Mouse (Mus musculus) midbrain, embryonic 13.5 days (tissue): ENCODE measurements around the gene Pde9a. TPM values are rescaled to one million over a fixed set of nuclear protein-coding genes. Genes with fewer than 3 reads are reported as not detected.

Source experiments
- ATAC-seq: fragments of 200-750 bp; cut with Nextera tagmentation; 2 replicates; pipeline ENCODE4 v1.8.0; 2017; ENCODE audit warnings: mild to moderate bottlenecking, moderate TSS enrichment, moderate library complexity
- H3K27ac ChIP-seq: fragments of 300-500 bp; sonication (generic); 2 replicates; pipeline ENCODE4 v1.5.1; 2015; ENCODE audit warnings: inconsistent platforms, mild to moderate bottlenecking, moderate library complexity
- H3K27me3 ChIP-seq: fragments of 300-500 bp; sonication (generic); 2 replicates; pipeline ENCODE4 v1.6.1; 2015; ENCODE audit warnings: mild to moderate bottlenecking, inconsistent platforms
- H3K36me3 ChIP-seq: fragments of 300-500 bp; sonication (generic); 2 replicates; pipeline ENCODE4 v1.6.1; 2015; ENCODE audit warnings: mild to moderate bottlenecking, inconsistent platforms
- H3K4me1 ChIP-seq: fragments of 300-500 bp; sonication (generic); replicated peaks from 2 replicates; pipeline ENCODE4 v1.6.1; 2015; ENCODE audit warnings: inconsistent platforms
- H3K4me2 ChIP-seq: fragments of 300-500 bp; sonication (generic); replicated peaks from 2 replicates; pipeline ENCODE4 v1.6.1; 2015; ENCODE audit warnings: moderate library complexity, mild to moderate bottlenecking, inconsistent platforms
- H3K4me3 ChIP-seq: fragments of 300-500 bp; sonication (generic); replicated peaks from 2 replicates; pipeline ENCODE4 v1.5.1; 2015; ENCODE audit warnings: mild to moderate bottlenecking, inconsistent platforms
- H3K9ac ChIP-seq: fragments of 300-500 bp; sonication (generic); replicated peaks from 2 replicates; pipeline ENCODE4 v1.6.1; 2015; ENCODE audit warnings: mild to moderate bottlenecking, inconsistent platforms
- H3K9me3 ChIP-seq: fragments of 300-500 bp; sonication (generic); 2 replicates; pipeline ENCODE4 v1.6.1; 2016; ENCODE audit warnings: mild to moderate bottlenecking, inconsistent platforms
- WGBS: fragments of 180-500 bp; shearing (Covaris S2); methylation state at CpG from one replicate; pipeline ENCODE4 v1.1.7; 2015; 5-methylcytosine and 5-hydroxymethylcytosine counted together
- polyA plus RNA-seq: library from polyadenylated mRNA; unstranded; fragments of >200 nt; fragmentation: Nextera tagmentation; extraction: Ambion mirVana; gene quantifications from 2 replicates; pipeline ENCODE4 v1.2.1, GENCODE M21; 2015

The Pde9a gene
- polyA plus RNA-seq, 1 experiment from 2014 or later = 42.0 TPM

- H3K9ac ChIP-seq = no peak overlapping the region
- H3K4me3 ChIP-seq = no peak overlapping the region
- peak overlapping the region; percentile 61 for H3K27ac ChIP-seq
- WGBS = 64% methylated on average over 10 of the region's 10 CpGs
- no peaks in the 10 kb centered on the region for H3K27me3 ChIP-seq
- H3K4me2 ChIP-seq = no peak overlapping the region
- no peak for ATAC-seq
- H3K4me1 ChIP-seq = peaks cover 15% of the 10 kb centered on the region
- H3K9me3 ChIP-seq = no peaks in the 10 kb centered on the region
- H3K36me3 ChIP-seq = no peaks in the 10 kb centered on the region
Observed at GRCm38 (mm10) chr17:31486616-31487198, 100.7 kb downstream of the Pde9a start.

DNA sequence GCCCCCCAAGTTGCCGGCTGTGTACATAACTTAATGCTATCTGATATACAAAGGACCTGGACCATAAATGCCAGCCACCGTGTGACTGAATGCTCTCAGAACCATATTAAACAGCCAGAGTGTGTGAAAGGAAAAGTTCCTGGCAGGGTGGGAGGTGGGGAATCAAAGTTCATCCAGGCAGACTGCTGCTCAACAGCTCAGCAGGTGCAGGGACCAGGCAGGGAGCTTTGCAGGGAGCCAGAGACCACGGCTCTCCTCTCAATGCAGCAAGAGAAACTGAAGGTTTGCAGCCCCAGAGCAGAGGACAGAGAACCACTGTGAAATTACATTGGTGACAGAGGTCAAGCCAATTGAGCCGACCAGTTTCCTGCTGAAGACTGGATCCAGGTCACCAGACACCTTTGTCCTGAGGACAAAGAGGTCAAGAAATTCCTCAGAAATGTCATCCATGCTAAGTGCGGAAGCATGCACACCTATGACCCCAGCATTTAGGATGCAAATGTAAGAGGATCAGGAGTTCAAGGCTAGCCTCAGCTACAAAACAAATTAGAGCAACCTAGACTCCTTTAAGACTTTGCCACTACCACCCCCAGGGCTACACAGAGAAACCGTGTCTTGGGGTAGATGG, 101.5 kb downstream of the Pde9a start:
- ATAC-seq = no peak
- WGBS = 17% methylated on average over 6 of the region's 6 CpGs
- H3K9ac ChIP-seq = no peak overlapping the region

DNA sequence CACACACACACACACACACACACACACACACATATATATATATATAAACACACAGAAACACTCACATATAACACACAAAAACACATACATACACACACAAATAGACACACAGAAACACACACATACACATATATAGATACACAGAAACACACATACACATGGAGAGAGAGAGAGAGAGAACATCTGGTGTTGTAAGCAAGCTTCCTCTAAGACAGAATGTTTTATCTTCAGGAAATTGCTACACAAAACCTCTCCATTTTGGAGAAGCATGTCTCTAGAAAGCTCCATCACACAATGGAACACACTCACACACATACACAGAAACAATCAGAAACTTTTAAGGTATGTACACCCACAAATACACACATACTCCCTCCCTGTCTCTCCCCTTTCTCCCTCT, 105.3 kb downstream of the Pde9a start:
- Histone ChIP-seq H3K9me3 (no peaks in the 10 kb centered on the region), H3K27ac (no peak overlapping the region), H3K4me3 (no peak overlapping the region), H3K4me2 (no peak overlapping the region), H3K36me3 (peaks cover 18% of the 10 kb centered on the region), H3K9ac (no peak overlapping the region), H3K27me3 (no peaks in the 10 kb centered on the region), H3K4me1 (peaks cover 15% of the 10 kb centered on the region)
- no peak for ATAC-seq

More for the DNA sequence above, 101.5 kb downstream of the Pde9a start:
- no peak overlapping the region for H3K4me2 ChIP-seq
- H3K9me3 ChIP-seq = no peaks in the 10 kb centered on the region
- no peaks in the 10 kb centered on the region for H3K27me3 ChIP-seq
- H3K27ac ChIP-seq = peak overlapping the region; percentile 61; the same call in 1 of the 2 replicates
- H3K4me3 ChIP-seq = no peak overlapping the region
- no peaks in the 10 kb centered on the region for H3K36me3 ChIP-seq
- peaks cover 15% of the 10 kb centered on the region for H3K4me1 ChIP-seq

- H3K27me3 ChIP-seq = no peaks in the 10 kb centered on the region
- H3K4me2 ChIP-seq = no peak overlapping the region
- 2% methylated on average over 2 of the region's 2 CpGs for WGBS
- H3K4me1 ChIP-seq = peaks cover 5% of the 10 kb centered on the region
- H3K36me3 ChIP-seq = peaks cover 28% of the 10 kb centered on the region
- H3K9ac ChIP-seq = no peak overlapping the region
- ATAC-seq = peak; percentile 85
- H3K27ac ChIP-seq = no peak overlapping the region
- H3K4me3 ChIP-seq = no peak overlapping the region
- no peaks in the 10 kb centered on the region for H3K9me3 ChIP-seq
Observed at GRCm38 (mm10) chr17:31492416-31492815, 106.4 kb downstream of the Pde9a start.

DNA sequence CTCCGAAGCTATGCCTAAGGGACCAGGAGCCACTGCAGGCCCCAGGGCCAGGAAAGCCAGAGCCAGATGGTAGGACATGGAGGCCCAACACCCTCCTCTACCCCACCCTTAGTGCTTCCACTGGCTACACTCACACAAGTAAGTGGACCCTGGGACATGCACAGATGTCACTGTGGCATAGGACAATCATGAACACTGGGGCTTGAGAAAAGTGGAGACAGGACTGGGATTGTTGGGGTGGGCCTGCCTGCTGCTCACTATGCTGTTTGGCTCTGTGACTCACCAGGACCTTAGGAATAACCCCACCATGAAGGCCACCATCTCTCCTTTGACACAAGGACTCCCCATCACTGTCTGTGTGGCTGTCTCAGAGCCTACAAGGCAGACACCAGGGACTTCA, 109.0 kb downstream of the Pde9a start:
- Histone ChIP-seq H3K27ac (no peak overlapping the region), H3K27me3 (no peaks in the 10 kb centered on the region), H3K9ac (no peak overlapping the region), H3K36me3 (peaks cover 53% of the 10 kb centered on the region), H3K4me2 (no peak overlapping the region), H3K9me3 (no peaks in the 10 kb centered on the region), H3K4me1 (no peaks in the 10 kb centered on the region), H3K4me3 (no peak overlapping the region)
- WGBS = 92% methylated on average over 1 of the region's 1 CpGs
- no peak for ATAC-seq

- no peak for ATAC-seq
- 87% methylated on average over 6 of the region's 6 CpGs for WGBS
- Histone ChIP-seq H3K27me3 (no peaks in the 10 kb centered on the region), H3K4me2 (no peak overlapping the region), H3K4me1 (no peaks in the 10 kb centered on the region), H3K9ac (no peak overlapping the region), H3K9me3 (no peaks in the 10 kb centered on the region), H3K36me3 (peaks cover 79% of the 10 kb centered on the region), H3K4me3 (no peak overlapping the region), H3K27ac (no peak overlapping the region)
Observed at GRCm38 (mm10) chr17:31497726-31498125, 111.7 kb downstream of the Pde9a start.

- WGBS = 94% methylated on average over 12 of the region's 12 CpGs
- ATAC-seq = no peak
- Histone ChIP-seq H3K27me3 (no peaks in the 10 kb centered on the region), H3K4me1 (no peaks in the 10 kb centered on the region), H3K36me3 (peaks cover 97% of the 10 kb centered on the region), H3K9me3 (no peaks in the 10 kb centered on the region), H3K9ac (0 out of 2 replicates have a peak overlapping the region, but pooled peaks have one; percentile 32), H3K4me3 (no peak overlapping the region), H3K27ac (no peak overlapping the region), H3K4me2 (no peak overlapping the region)
Observed at GRCm38 (mm10) chr17:31499725-31500124, 113.7 kb downstream of the Pde9a start.

- Histone ChIP-seq H3K27me3 (no peaks in the 10 kb centered on the region), H3K4me2 (no peak overlapping the region), H3K36me3 (peaks cover 97% of the 10 kb centered on the region), H3K9ac (no peak overlapping the region), H3K4me3 (no peak overlapping the region), H3K27ac (no peak overlapping the region), H3K4me1 (no peaks in the 10 kb centered on the region), H3K9me3 (no peaks in the 10 kb centered on the region)
- ATAC-seq = no peak
- WGBS = 97% methylated on average over 8 of the region's 8 CpGs
Observed at GRCm38 (mm10) chr17:31500416-31500815, 114.4 kb downstream of the Pde9a start.

- Histone ChIP-seq H3K27me3 (no peaks in the 10 kb centered on the region), H3K36me3 (peaks cover 94% of the 10 kb centered on the region), H3K4me1 (no peaks in the 10 kb centered on the region), H3K4me2 (no peak overlapping the region), H3K9me3 (no peaks in the 10 kb centered on the region), H3K9ac (no peak overlapping the region), H3K27ac (no peak overlapping the region), H3K4me3 (no peak overlapping the region)
- no peak for ATAC-seq
- 87% methylated on average over 3 of the region's 3 CpGs for WGBS
Observed at GRCm38 (mm10) chr17:31500908-31501307, 114.9 kb downstream of the Pde9a start.

GRCm38 (mm10) chr17:31502261-31502927, 116.4 kb downstream of the Pde9a start:
- no peak for ATAC-seq
- H3K36me3 ChIP-seq = peaks cover 93% of the 10 kb centered on the region
- WGBS = 94% methylated on average over 12 of the region's 12 CpGs

GRCm38 (mm10) chr17:31503337-31503736, 117.3 kb downstream of the Pde9a start:
- no peaks in the 10 kb centered on the region for H3K9me3 ChIP-seq
- no peak overlapping the region for H3K27ac ChIP-seq
- H3K9ac ChIP-seq = no peak overlapping the region
- no peak overlapping the region for H3K4me2 ChIP-seq
- H3K4me3 ChIP-seq = no peak overlapping the region
- WGBS = 96% methylated on average over 12 of the region's 12 CpGs
- no peaks in the 10 kb centered on the region for H3K4me1 ChIP-seq
- no peaks in the 10 kb centered on the region for H3K27me3 ChIP-seq
- ATAC-seq = no peak
- peaks cover 92% of the 10 kb centered on the region for H3K36me3 ChIP-seq

More at GRCm38 (mm10) chr17:31502261-31502927, 116.4 kb downstream of the Pde9a start:
- Histone ChIP-seq H3K9me3 (no peaks in the 10 kb centered on the region), H3K4me3 (no peak overlapping the region), H3K4me2 (no peak overlapping the region), H3K4me1 (no peaks in the 10 kb centered on the region), H3K27me3 (no peaks in the 10 kb centered on the region), H3K9ac (no peak overlapping the region), H3K27ac (no peak overlapping the region)

DNA sequence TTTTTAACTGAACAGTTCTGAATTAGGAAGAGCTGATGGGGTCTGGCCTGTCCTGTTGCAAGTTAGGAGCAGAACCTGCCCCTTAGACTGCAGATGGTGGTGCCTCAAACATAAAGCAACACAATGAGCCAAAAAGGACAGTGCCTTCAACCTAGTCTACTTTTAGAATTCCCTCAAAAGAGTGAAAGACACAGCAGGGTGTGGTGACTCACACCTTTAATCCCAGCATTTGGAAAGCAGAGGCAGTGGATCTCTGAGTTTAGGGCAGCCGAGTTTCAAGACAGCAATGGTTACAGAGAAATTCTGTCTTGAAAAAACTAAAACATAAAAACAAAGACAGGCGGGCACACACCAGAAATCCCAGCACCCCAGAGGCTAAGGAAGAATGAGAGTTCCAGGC, 117.9 kb downstream of the Pde9a start:
- Histone ChIP-seq H3K4me1 (no peaks in the 10 kb centered on the region), H3K36me3 (peaks cover 92% of the 10 kb centered on the region), H3K4me2 (no peak overlapping the region), H3K27me3 (no peaks in the 10 kb centered on the region), H3K9me3 (no peaks in the 10 kb centered on the region), H3K4me3 (no peak overlapping the region), H3K9ac (no peak overlapping the region), H3K27ac (no peak overlapping the region)
- ATAC-seq = no peak
- 69% methylated on average over 2 of the region's 2 CpGs for WGBS
